Mouse (Mus musculus) monocyte, adult 59 days (primary cell): ENCODE measurements around the gene Stc2. TPM values are rescaled to one million over a fixed set of nuclear protein-coding genes. Genes with fewer than 3 reads are reported as not detected.

Source experiments
- total RNA-seq, 2 experiments: library from RNA; stranded (reverse); gene quantifications; one replicate each; pipeline ENCODE4 v1.2.4; 2023

Gene Stc2
- total RNA-seq = not detected

GRCm38 (mm10) chr11:31369648-31370286 is at the start of gene Stc2:
Gene Stc2 (minus strand): TSS chr11:31370074.

Other genes with a start within 250 kb of the Stc2 start
- gene Gm17332, start 187.6 kb downstream of the Stc2 start, total RNA-seq = not detected